Mouse (Mus musculus) B cell, adult 62 days (primary cell): ENCODE results near the gene Alppl2. TPM values are rescaled to one million over a fixed set of nuclear protein-coding genes. Genes with fewer than 3 reads are reported as not detected.

Experiments used
- total RNA-seq: library from RNA; stranded (reverse); gene quantifications from 4 replicates; pipeline ENCODE4 v1.2.4, GENCODE M21; 2023

The Alppl2 gene
- total RNA-seq, result not detected in 4 replicates

GRCm38 (mm10) chr1:87089828-87090227 lies at the start of gene Alppl2:
Gene Alppl2, minus strand, starts transcription at chr1:87089928.

GRCm38 (mm10) chr1:87124673-87125072 lies 34.9 kb upstream of the Alppl2 start, which contains the start of gene Akp3:
Gene Akp3, plus strand, starts transcription at chr1:87124973.

GRCm38 (mm10) chr1:87101411-87101810 lies 11.7 kb upstream of the Alppl2 start, which contains the start of gene Alpi:
Gene Alpi, minus strand, starts transcription at chr1:87101606.

Other genes with a start within 250 kb of the Alppl2 start
- not detected in 4 replicates for gene Alpi, start 11.7 kb upstream of the Alppl2 start, total RNA-seq
- not detected in 4 replicates for gene Akp3, start 35.0 kb upstream of the Alppl2 start, total RNA-seq
- 0.40 TPM in 1 of 4 replicates, not detected in the others for gene Ecel1, start 66.6 kb upstream of the Alppl2 start, total RNA-seq
- not detected in 4 replicates for gene Prss56, start 93.4 kb upstream of the Alppl2 start, total RNA-seq
- not detected in 4 replicates for gene Chrnd, start 100.7 kb upstream of the Alppl2 start, total RNA-seq
- gene Chrng, start 114.7 kb upstream of the Alppl2 start, total RNA-seq, result not detected in 4 replicates
- 112 to 124 TPM (median 117 TPM) in 4 replicates for gene Eif4e2, start 124.0 kb upstream of the Alppl2 start, total RNA-seq
- 0.46 TPM in 1 of 4 replicates, not detected in the others for gene Efhd1, start 174.4 kb upstream of the Alppl2 start, total RNA-seq
- 112 to 143 TPM (median 127 TPM) in 4 replicates for gene Gigyf2, start 237.1 kb upstream of the Alppl2 start, total RNA-seq